Mouse (Mus musculus) gonadal fat pad, adult 2 months (tissue): ENCODE measurements around the gene Nutm1. TPM values are rescaled to one million over a fixed set of nuclear protein-coding genes. Genes with fewer than 3 reads are reported as not detected.
"Not testable (repeated sequence)": the region's sequence is repeated elsewhere in the genome, so short reads cannot be mapped to it uniquely, and the experiment has no call there.

ENCODE experiments used
- DNase-seq: peaks from one replicate; pipeline ENCODE4 v3.0.0-alpha.2; 2012; ENCODE audit warnings: low read depth
- polyA plus RNA-seq: library from polyadenylated mRNA; depleted of rRNA; stranded (reverse); fragments of >200 nt; gene quantifications from 2 replicates; pipeline ENCODE4 v1.2.3, GENCODE M21; 2012; rRNA removed

Nutm1 gene
- polyA plus RNA-seq = 0.03 TPM in 1 of 2 replicates, not detected in the other

- no peak for DNase-seq
Measured at GRCm38 (mm10) chr2:112259241-112259962, at the start of gene Nutm1. Nutm1 (minus strand) TSS chr2:112259291.

GRCm38 (mm10) chr2:112308671-112309070 lies 49.6 kb upstream of the Nutm1 start:
- DNase-seq = no peak

GRCm38 (mm10) chr2:112298221-112298620 lies 39.1 kb upstream of the Nutm1 start:
- DNase-seq = no peak

- no peak for DNase-seq
Measured at GRCm38 (mm10) chr2:112296211-112296610, 37.1 kb upstream of the Nutm1 start.

- DNase-seq = no peak
Measured at GRCm38 (mm10) chr2:112292823-112293222, 33.7 kb upstream of the Nutm1 start.

GRCm38 (mm10) chr2:112289507-112289906 lies 30.4 kb upstream of the Nutm1 start:
- DNase-seq = no peak

GRCm38 (mm10) chr2:112287059-112287458 lies 28.0 kb upstream of the Nutm1 start:
- DNase-seq = no peak

GRCm38 (mm10) chr2:112286062-112286461 lies 27.0 kb upstream of the Nutm1 start:
- not testable (repeated sequence) for DNase-seq

GRCm38 (mm10) chr2:112285031-112285390 lies 25.9 kb upstream of the Nutm1 start:
- DNase-seq = no peak

GRCm38 (mm10) chr2:112284363-112285030 lies 25.4 kb upstream of the Nutm1 start:
- DNase-seq = no peak

GRCm38 (mm10) chr2:112282846-112283245 lies 23.8 kb upstream of the Nutm1 start:
- DNase-seq = no peak

GRCm38 (mm10) chr2:112276870-112277269 lies 17.8 kb upstream of the Nutm1 start:
- DNase-seq = no peak

GRCm38 (mm10) chr2:112273474-112273873 lies 14.4 kb upstream of the Nutm1 start:
- no peak for DNase-seq

GRCm38 (mm10) chr2:112272909-112273308 lies 13.8 kb upstream of the Nutm1 start:
- no peak for DNase-seq

GRCm38 (mm10) chr2:112270011-112270410 lies 10.9 kb upstream of the Nutm1 start:
- DNase-seq = no peak

GRCm38 (mm10) chr2:112267547-112268269 lies 8.6 kb upstream of the Nutm1 start:
- DNase-seq = no peak

GRCm38 (mm10) chr2:112266780-112267179 lies 7.7 kb upstream of the Nutm1 start:
- DNase-seq = no peak

- DNase-seq = no peak
Measured at GRCm38 (mm10) chr2:112266242-112266592, 7.1 kb upstream of the Nutm1 start, which contains the start of gene Gm21985. Gm21985 (plus strand) TSS chr2:112266314.

- no peak for DNase-seq
Measured at GRCm38 (mm10) chr2:112265448-112266241, 6.6 kb upstream of the Nutm1 start, which contains the start of gene Slc12a6. Slc12a6 (plus strand) TSS chr2:112265825.

GRCm38 (mm10) chr2:112264364-112264763 lies 5.3 kb upstream of the Nutm1 start:
- DNase-seq = no peak

GRCm38 (mm10) chr2:112262779-112263295 lies 3.7 kb upstream of the Nutm1 start:
- no peak for DNase-seq
